Mouse (Mus musculus) thymus, postnatal 4 days (tissue): ENCODE results near the gene Col6a5.

Source experiments
- DNase-seq: peaks from one replicate; pipeline ENCODE4 v3.0.0; 2021

Gene Col6a5

GRCm38 (mm10) chr9:105819155-105819709 lies 141.2 kb downstream of the Col6a5 start:
- DNase-seq, result no peak

- DNase-seq, result no peak
These were observed 146.0 kb downstream of the Col6a5 start for GRCm38 (mm10) chr9:105814436-105814835.

GRCm38 (mm10) chr9:105811458-105811857 lies 149.0 kb downstream of the Col6a5 start:
- DNase-seq, result no peak

- DNase-seq, result no peak
These were observed 151.4 kb downstream of the Col6a5 start for GRCm38 (mm10) chr9:105808920-105809505.
